Mouse (Mus musculus) neural tube, embryonic 14.5 days (tissue): ENCODE results near the gene Rpgrip1. TPM values are rescaled to one million over a fixed set of nuclear protein-coding genes. Genes with fewer than 3 reads are reported as not detected.

Source experiments
- ATAC-seq: fragments of 200-750 bp; cut with Nextera tagmentation; 2 replicates; pipeline ENCODE4 v1.8.0; 2017; ENCODE audit warnings: low read depth, mild to moderate bottlenecking, moderate TSS enrichment, moderate library complexity
- H3K27ac ChIP-seq: fragments of 300-500 bp; sonication (generic); 2 replicates; pipeline ENCODE4 v1.5.1; 2014; ENCODE audit warnings: low read depth, mild to moderate bottlenecking, control low read depth, low read length, moderate library complexity, mixed read lengths
- H3K27me3 ChIP-seq: fragments of 300-500 bp; sonication (generic); 2 replicates; pipeline ENCODE4 v1.6.1; 2014; ENCODE audit warnings: low read length; ENCODE audit not compliant: control insufficient read depth, insufficient read depth
- H3K36me3 ChIP-seq: fragments of 300-500 bp; sonication (generic); 2 replicates; pipeline ENCODE4 v1.6.1; 2014; ENCODE audit warnings: low read length, mixed read lengths; ENCODE audit not compliant: control insufficient read depth, insufficient read depth
- H3K4me1 ChIP-seq: fragments of 300-500 bp; sonication (generic); 2 replicates; pipeline ENCODE4 v1.6.1; 2014; ENCODE audit warnings: low read length; ENCODE audit not compliant: control insufficient read depth, insufficient read depth
- H3K4me2 ChIP-seq: fragments of 300-500 bp; sonication (generic); 2 replicates; pipeline ENCODE4 v1.6.1; 2014; ENCODE audit warnings: mild to moderate bottlenecking, low read depth, low read length, control low read depth
- H3K4me3 ChIP-seq: fragments of 300-500 bp; sonication (generic); 2 replicates; pipeline ENCODE4 v1.5.1; 2014; ENCODE audit warnings: low read depth, low read length, control low read depth, mixed read lengths
- H3K9ac ChIP-seq: fragments of 300-500 bp; sonication (generic); replicated peaks from 2 replicates; pipeline ENCODE4 v1.6.1; 2014; ENCODE audit warnings: low read depth, mild to moderate bottlenecking, control low read depth, low read length, mixed read lengths
- H3K9me3 ChIP-seq: fragments of 300-500 bp; sonication (generic); 2 replicates; pipeline ENCODE4 v1.6.1; 2016; ENCODE audit warnings: low read length; ENCODE audit not compliant: control insufficient read depth
- WGBS: fragments of 180-500 bp; shearing (Covaris S2); extraction: QIAGEN DNeasy Blood & Tissue Kit; methylation state at CpG from one replicate; pipeline ENCODE4 v1.1.7; 2014; 5-methylcytosine and 5-hydroxymethylcytosine counted together
- polyA plus RNA-seq: library from polyadenylated mRNA; unstranded; fragments of >200 nt; fragmentation: Nextera tagmentation; extraction: Ambion mirVana; gene quantifications from 2 replicates; pipeline ENCODE4 v1.2.1, GENCODE M21; 2014

Rpgrip1 gene
- polyA plus RNA-seq, 1 experiment from 2014 or later, result 42.0 TPM

- no peak overlapping the region for H3K9ac ChIP-seq
- H3K4me1 ChIP-seq, result no peaks in the 10 kb centered on the region
- no peak for ATAC-seq
- H3K27ac ChIP-seq, result no peak overlapping the region
- WGBS, result 94% methylated on average over 2 of the region's 2 CpGs
- H3K36me3 ChIP-seq, result peaks cover 49% of the 10 kb centered on the region
- H3K4me3 ChIP-seq, result no peak overlapping the region
- no peaks in the 10 kb centered on the region for H3K9me3 ChIP-seq
- no peak overlapping the region for H3K4me2 ChIP-seq
- H3K27me3 ChIP-seq, result no peaks in the 10 kb centered on the region
These were observed 56.1 kb downstream of the Rpgrip1 start for GRCm38 (mm10) chr14:52166571-52166970.

- no peak overlapping the region for H3K27ac ChIP-seq
- no peaks in the 10 kb centered on the region for H3K9me3 ChIP-seq
- H3K36me3 ChIP-seq, result no peaks in the 10 kb centered on the region
- no peaks in the 10 kb centered on the region for H3K4me1 ChIP-seq
- H3K4me3 ChIP-seq, result no peak overlapping the region
- no peak overlapping the region for H3K9ac ChIP-seq
- WGBS, result 90% methylated on average over 1 of the region's 1 CpGs
- H3K27me3 ChIP-seq, result no peaks in the 10 kb centered on the region
- H3K4me2 ChIP-seq, result no peak overlapping the region
- ATAC-seq, result no peak
These were observed 78.3 kb downstream of the Rpgrip1 start for GRCm38 (mm10) chr14:52188788-52189187.

- Histone ChIP-seq H3K4me2 (no peak overlapping the region), H3K36me3 (no peaks in the 10 kb centered on the region), H3K27me3 (no peaks in the 10 kb centered on the region), H3K4me1 (no peaks in the 10 kb centered on the region), H3K4me3 (no peak overlapping the region), H3K27ac (no peak overlapping the region), H3K9me3 (no peaks in the 10 kb centered on the region), H3K9ac (no peak overlapping the region)
- 87% methylated on average over 2 of the region's 2 CpGs for WGBS
- no peak for ATAC-seq
These were observed 79.0 kb downstream of the Rpgrip1 start for GRCm38 (mm10) chr14:52189519-52189918.

GRCm38 (mm10) chr14:52190740-52191359 is 80.3 kb downstream of the Rpgrip1 start:
- no peaks in the 10 kb centered on the region for H3K36me3 ChIP-seq
- H3K4me2 ChIP-seq, result no peak overlapping the region
- no peak for ATAC-seq
- no peak overlapping the region for H3K4me3 ChIP-seq
- no peaks in the 10 kb centered on the region for H3K9me3 ChIP-seq
- H3K4me1 ChIP-seq, result peaks cover 3% of the 10 kb centered on the region
- no peak overlapping the region for H3K27ac ChIP-seq
- no peaks in the 10 kb centered on the region for H3K27me3 ChIP-seq
- no peak overlapping the region for H3K9ac ChIP-seq

- Histone ChIP-seq H3K4me2 (peak overlapping the region; percentile 88), H3K9me3 (no peaks in the 10 kb centered on the region), H3K4me1 (peaks cover 8% of the 10 kb centered on the region), H3K36me3 (peaks cover 14% of the 10 kb centered on the region), H3K27me3 (peaks cover 4% of the 10 kb centered on the region; the same call in 1 of the 2 replicates), H3K4me3 (peak overlapping the region; percentile 100), H3K27ac (no peak overlapping the region), H3K9ac (no peak overlapping the region; the same call in 1 of the 2 replicates)
- 17% methylated on average over 3 of the region's 3 CpGs for WGBS
- no peak for ATAC-seq
These were observed 85.2 kb downstream of the Rpgrip1 start for GRCm38 (mm10) chr14:52195691-52196090.

- H3K27me3 ChIP-seq, result peaks cover 4% of the 10 kb centered on the region; the same call in 1 of the 2 replicates
These were observed 86.0 kb downstream of the Rpgrip1 start for GRCm38 (mm10) chr14:52196230-52197155.

GRCm38 (mm10) chr14:52197156-52197878 is 86.8 kb downstream of the Rpgrip1 start, which contains the start of gene Supt16:
Gene Supt16 (minus strand): TSS chr14:52197416.
- Histone ChIP-seq H3K9ac (peak within 1 kb of the TSS; percentile 94), H3K9me3 (no peaks in the 10 kb centered on the region), H3K27me3 (peaks cover 4% of the 10 kb centered on the region; the same call in 1 of the 2 replicates), H3K4me3 (peak within 1 kb of the TSS; percentile 100), H3K4me1 (peaks cover 8% of the 10 kb centered on the region), H3K36me3 (peaks cover 24% of the 10 kb centered on the region), H3K4me2 (peak within 1 kb of the TSS; percentile 88), H3K27ac (peak within 1 kb of the TSS; percentile 94)
- WGBS, result 0% methylated on average over 58 of the region's 59 CpGs
- peak; percentile 98 for ATAC-seq

More at GRCm38 (mm10) chr14:52196230-52197155, 86.0 kb downstream of the Rpgrip1 start:
- no peak; the same call in 1 of the 2 replicates for ATAC-seq
- H3K4me2 ChIP-seq, result peak overlapping the region; percentile 88
- H3K4me3 ChIP-seq, result peak overlapping the region; percentile 100
- WGBS, result 1% methylated on average over 50 of the region's 59 CpGs
- H3K4me1 ChIP-seq, result peaks cover 8% of the 10 kb centered on the region
- H3K36me3 ChIP-seq, result peaks cover 20% of the 10 kb centered on the region
- H3K9ac ChIP-seq, result peak overlapping the region; percentile 94
- peak overlapping the region; percentile 94 for H3K27ac ChIP-seq
- no peaks in the 10 kb centered on the region for H3K9me3 ChIP-seq

GRCm38 (mm10) chr14:52198141-52198540 is 87.6 kb downstream of the Rpgrip1 start:
- WGBS, result 16% methylated on average over 3 of the region's 3 CpGs
- Histone ChIP-seq H3K4me3 (peak overlapping the region; percentile 100; the same call in 1 of the 2 replicates), H3K36me3 (peaks cover 29% of the 10 kb centered on the region), H3K4me2 (peak overlapping the region; percentile 88; the same call in 1 of the 2 replicates), H3K9ac (no peak overlapping the region), H3K9me3 (no peaks in the 10 kb centered on the region), H3K4me1 (peaks cover 8% of the 10 kb centered on the region), H3K27me3 (peaks cover 4% of the 10 kb centered on the region; the same call in 1 of the 2 replicates), H3K27ac (no peak overlapping the region)
- no peak for ATAC-seq
